Mouse (Mus musculus): ENCODE measurements around the gene Plbd2. TPM values are rescaled to one million over a fixed set of nuclear protein-coding genes. Genes with fewer than 3 reads are reported as not detected.
A peak's percentile ranks its signal among the peaks of the same experiment; 100 is the strongest.

Gene Plbd2
- polyA plus RNA-seq, 1 experiment from 2014 or later: 35.1 TPM

DNA sequence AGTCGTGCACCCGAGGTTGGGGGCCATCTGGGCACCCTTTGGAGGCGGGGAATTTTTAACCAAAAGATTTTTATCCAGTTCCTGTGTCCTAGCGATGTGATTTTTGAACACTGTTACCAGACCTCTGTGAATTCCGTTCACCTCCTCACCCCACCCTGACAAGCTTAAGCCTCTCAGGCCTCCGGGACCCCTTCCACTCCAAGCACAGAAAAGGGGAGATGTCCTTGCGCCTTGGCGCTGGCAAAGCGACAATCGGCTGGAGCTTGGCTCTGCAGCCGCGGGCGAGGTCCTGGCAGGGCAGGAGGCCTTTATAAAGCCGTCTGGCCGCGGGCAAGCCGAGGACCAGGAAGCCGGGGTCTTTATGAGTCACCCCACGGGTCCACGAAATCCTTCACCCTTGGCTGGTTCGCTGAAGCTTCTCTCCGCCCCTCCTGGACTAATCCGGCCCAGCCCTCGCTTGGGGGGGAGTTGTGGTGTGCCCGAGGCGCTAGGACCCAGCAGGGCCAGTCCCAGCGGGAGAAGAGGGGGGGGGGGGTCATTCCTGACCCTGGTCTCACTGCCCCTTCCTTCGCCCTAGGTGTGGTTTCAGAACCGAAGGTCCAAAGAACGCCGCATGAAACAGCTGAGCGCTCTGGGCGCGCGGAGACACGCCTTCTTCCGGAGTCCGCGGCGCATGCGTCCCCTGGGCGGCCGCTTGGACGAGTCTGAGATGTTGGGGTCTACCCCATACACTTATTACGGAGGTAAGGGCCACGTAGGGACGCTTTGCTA lies 67.5 kb downstream of the Plbd2 start:
- Histone ChIP-seq H3K4me2 (peak overlapping the region; percentile 52), H3K4me1 (replicated peaks; ENCODE audit: control insufficient read depth, insufficient read depth, low read length) (no peaks in the 10 kb centered on the region), H3K9me3 (ENCODE audit: control insufficient read depth, low read length) (no peaks in the 10 kb centered on the region), H3K27ac (ENCODE audit: low read depth, low read length) (no peak overlapping the region), H3K36me3 (ENCODE audit: control insufficient read depth, insufficient read depth, low read length) (no peaks in the 10 kb centered on the region), H3K27me3 (replicated peaks; ENCODE audit: control insufficient read depth, insufficient read depth, low read length) (peaks cover 100% of the 10 kb centered on the region), H3K9ac (ENCODE audit: low read depth, low read length) (no peak overlapping the region), H3K4me3 (ENCODE audit: low read depth, low read length) (peak overlapping the region; percentile 19)
- ATAC-seq (replicated peaks; ENCODE audit: low FRiP score): no peak
- DNase-seq (ENCODE audit: low spot score): no peak
- WGBS: 3% methylated on average over 46 of the region's 47 CpGs

DNA sequence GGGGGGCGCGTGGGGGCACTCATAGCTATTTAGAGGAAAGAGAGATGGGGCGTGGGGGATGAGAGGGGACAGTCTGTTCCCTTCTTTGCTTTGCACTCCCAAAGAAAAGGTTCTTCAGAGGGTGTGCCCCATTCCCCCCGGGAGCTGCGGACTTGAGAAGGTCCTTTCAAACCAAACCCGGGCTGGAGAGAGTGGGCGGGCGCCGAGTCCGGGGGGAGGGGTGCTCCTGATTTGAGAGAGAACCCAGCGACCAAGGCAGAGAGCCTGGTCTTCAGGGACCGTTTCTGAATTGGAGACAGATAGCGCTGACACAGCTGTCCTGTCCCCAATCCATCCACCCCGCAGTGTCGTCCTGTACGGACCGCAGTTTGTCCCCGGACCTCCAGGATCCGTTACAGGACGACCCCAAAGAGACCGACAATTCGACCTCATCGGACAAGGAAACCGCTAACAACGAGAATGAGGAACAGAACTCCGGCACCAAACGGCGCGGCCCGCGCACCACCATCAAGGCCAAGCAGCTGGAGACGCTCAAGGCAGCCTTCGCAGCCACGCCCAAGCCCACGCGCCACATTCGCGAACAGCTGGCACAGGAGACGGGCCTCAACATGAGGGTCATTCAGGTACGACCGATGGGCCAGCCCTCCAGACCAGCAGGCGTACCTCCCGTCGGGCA lies 68.3 kb downstream of the Plbd2 start:
- Histone ChIP-seq H3K4me3 (ENCODE audit: low read depth, low read length) (no peak overlapping the region), H3K9ac (ENCODE audit: low read depth, low read length) (no peak overlapping the region), H3K27ac (ENCODE audit: low read depth, low read length) (no peak overlapping the region), H3K27me3 (replicated peaks; ENCODE audit: control insufficient read depth, insufficient read depth, low read length) (peaks cover 99% of the 10 kb centered on the region), H3K4me1 (replicated peaks; ENCODE audit: control insufficient read depth, insufficient read depth, low read length) (no peaks in the 10 kb centered on the region), H3K36me3 (ENCODE audit: control insufficient read depth, insufficient read depth, low read length) (no peaks in the 10 kb centered on the region), H3K9me3 (ENCODE audit: control insufficient read depth, low read length) (no peaks in the 10 kb centered on the region), H3K4me2 (no peak overlapping the region)
- DNase-seq (ENCODE audit: low spot score) (no peak), ATAC-seq (replicated peaks; ENCODE audit: low FRiP score) (no peak)
- 1% methylated on average over 44 of the region's 44 CpGs for WGBS

DNA sequence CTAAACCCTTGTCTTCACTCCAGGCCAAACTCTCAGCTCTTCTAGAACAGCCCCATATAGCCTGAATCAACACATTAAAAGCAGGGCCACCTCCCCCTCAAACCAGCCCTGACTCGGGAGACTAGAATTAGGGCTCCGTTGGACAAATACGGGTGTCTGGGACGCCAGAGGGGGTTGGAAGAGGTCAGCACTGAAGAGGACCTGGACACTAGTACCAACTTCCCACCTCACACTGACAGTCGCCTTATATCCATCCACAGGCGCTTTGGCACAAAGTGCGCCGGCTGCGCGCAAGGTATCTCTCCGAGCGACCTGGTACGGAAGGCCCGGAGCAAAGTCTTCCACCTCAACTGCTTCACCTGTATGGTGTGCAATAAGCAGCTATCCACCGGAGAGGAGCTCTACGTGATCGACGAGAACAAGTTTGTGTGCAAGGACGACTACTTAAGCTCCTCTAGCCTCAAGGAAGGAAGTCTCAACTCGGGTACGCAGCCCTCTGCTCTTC lies 69.1 kb downstream of the Plbd2 start:
- no peak overlapping the region for H3K4me2 ChIP-seq
- H3K4me3 ChIP-seq (ENCODE audit: low read depth, low read length): no peak overlapping the region
- DNase-seq (ENCODE audit: low spot score) (no peak), ATAC-seq (replicated peaks; ENCODE audit: low FRiP score) (no peak)
- no peak overlapping the region for H3K27ac ChIP-seq (ENCODE audit: low read depth, low read length)
- H3K36me3 ChIP-seq (ENCODE audit: control insufficient read depth, insufficient read depth, low read length): no peaks in the 10 kb centered on the region
- H3K9ac ChIP-seq (ENCODE audit: low read depth, low read length): no peak overlapping the region
- H3K4me1 ChIP-seq (replicated peaks; ENCODE audit: control insufficient read depth, insufficient read depth, low read length): no peaks in the 10 kb centered on the region
- H3K9me3 ChIP-seq (ENCODE audit: control insufficient read depth, low read length): no peaks in the 10 kb centered on the region
- H3K27me3 ChIP-seq (replicated peaks; ENCODE audit: control insufficient read depth, insufficient read depth, low read length): peaks cover 99% of the 10 kb centered on the region
- WGBS: 5% methylated on average over 21 of the region's 21 CpGs

Other genes starting within 250 kb of the Plbd2 start
- gene Lhx5, start 71.9 kb downstream of the Plbd2 start, polyA plus RNA-seq (2014; fragmentation: Nextera tagmentation; extraction: Ambion mirVana): 0.05 TPM in 1 of 2 replicates, not detected in the other
- 2.3 and 2.5 TPM in 2 replicates for gene Sdsl, start 30.8 kb downstream of the Plbd2 start, polyA plus RNA-seq (2014; fragmentation: Nextera tagmentation; extraction: Ambion mirVana)
- not detected in 2 replicates for gene Sds, start 27.1 kb downstream of the Plbd2 start, polyA plus RNA-seq (2014; fragmentation: Nextera tagmentation; extraction: Ambion mirVana)
- gene Slc8b1, start 7.5 kb upstream of the Plbd2 start, polyA plus RNA-seq (2014; fragmentation: Nextera tagmentation; extraction: Ambion mirVana): 5.1 and 5.5 TPM in 2 replicates
- 27.4 and 29.7 TPM in 2 replicates for gene Tpcn1, start 85.0 kb upstream of the Plbd2 start, polyA plus RNA-seq (2014; fragmentation: Nextera tagmentation; extraction: Ambion mirVana)
- 1.3 and 1.5 TPM in 2 replicates for gene Iqcd, start 85.4 kb upstream of the Plbd2 start, polyA plus RNA-seq (2014; fragmentation: Nextera tagmentation; extraction: Ambion mirVana)
- 9.0 and 13.1 TPM in 2 replicates for gene Rita1, start 109.0 kb upstream of the Plbd2 start, polyA plus RNA-seq (2014; fragmentation: Nextera tagmentation; extraction: Ambion mirVana)
- gene Ddx54, start 109.1 kb upstream of the Plbd2 start, polyA plus RNA-seq (2014; fragmentation: Nextera tagmentation; extraction: Ambion mirVana): 46.7 and 47.0 TPM in 2 replicates
- not detected in 2 replicates for gene Cfap73, start 130.6 kb upstream of the Plbd2 start, polyA plus RNA-seq (2014; fragmentation: Nextera tagmentation; extraction: Ambion mirVana)
- 0.25 and 0.32 TPM in 2 replicates for gene Rasal1, start 145.2 kb upstream of the Plbd2 start, polyA plus RNA-seq (2014; fragmentation: Nextera tagmentation; extraction: Ambion mirVana)
- 0.23 and 1.1 TPM in 2 replicates for gene Dtx1, start 208.3 kb upstream of the Plbd2 start, polyA plus RNA-seq (2014; fragmentation: Nextera tagmentation; extraction: Ambion mirVana)
- gene Oas2, start 246.2 kb upstream of the Plbd2 start, polyA plus RNA-seq (2014; fragmentation: Nextera tagmentation; extraction: Ambion mirVana): 0.23 and 0.29 TPM in 2 replicates

Data from liver, embryonic 11.5 days (tissue).